Mouse (Mus musculus) stomach, postnatal 0 days (tissue): Measurements from ENCODE around the gene Lrmda.

Source experiments
- CTCF ChIP-seq: IDR thresholded peaks from 2 replicates; pipeline ENCODE4 v1.5.1; 2016; ENCODE audit warnings: antibody characterized with exemption, low read depth, mild to moderate bottlenecking, moderate library complexity
- EP300 ChIP-seq: optimal IDR thresholded peaks from 2 replicates; pipeline ENCODE3; 2016; ENCODE audit warnings: antibody characterized with exemption

DNA sequence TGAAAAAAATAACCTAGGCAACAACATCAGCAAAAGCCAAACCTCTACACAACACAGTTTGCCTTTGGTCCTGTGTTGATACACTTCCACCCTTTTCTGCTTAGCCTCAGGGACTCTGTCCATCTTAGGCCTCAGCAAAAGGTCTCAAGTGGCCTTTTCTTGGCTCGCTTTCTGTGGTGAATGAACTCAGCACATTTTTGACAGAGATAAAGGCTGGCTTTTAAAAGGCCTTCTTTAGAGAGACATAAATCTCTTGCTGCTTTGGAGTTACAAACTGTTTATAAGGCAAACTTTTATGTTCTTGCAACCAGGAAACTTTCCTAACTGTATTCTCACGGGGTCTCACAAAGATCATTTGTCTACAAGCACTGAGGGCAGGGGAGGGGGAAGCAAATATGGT lies 967.2 kb downstream of the Lrmda start:
- TF ChIP-seq CTCF (no peak), EP300 (no peak)
